Mouse (Mus musculus): ENCODE data around the gene Acbd6.
A peak's percentile ranks its signal among the peaks of the same experiment; 100 is the strongest.

Acbd6 gene

GRCm38 (mm10) chr1:155562206-155562605 lies 4.3 kb downstream of the Acbd6 start:
- no peak for DNase-seq

GRCm38 (mm10) chr1:155564741-155565140 lies 6.8 kb downstream of the Acbd6 start:
- DNase-seq = peak; percentile 26

DNA sequence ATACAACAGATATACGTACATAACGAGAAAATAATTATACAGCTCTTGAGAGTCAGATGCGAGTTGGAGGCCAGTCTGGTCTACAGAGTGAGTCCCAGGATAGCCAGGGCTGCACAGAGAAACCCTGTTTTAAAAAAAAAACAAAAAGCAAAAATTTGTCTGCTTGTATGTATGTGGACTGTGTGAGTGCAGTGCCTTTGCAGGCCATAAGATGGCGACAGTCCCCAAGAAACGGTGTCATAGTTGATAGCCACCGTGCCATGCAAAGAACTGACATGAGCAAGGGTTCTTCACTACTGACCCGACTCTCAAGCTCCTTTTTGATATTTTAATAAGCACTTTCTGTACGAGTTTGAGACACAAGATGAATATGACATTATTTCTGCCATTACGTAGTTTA lies 10.2 kb downstream of the Acbd6 start:
- no peak for DNase-seq

- no peak for DNase-seq
These were observed 11.4 kb downstream of the Acbd6 start for GRCm38 (mm10) chr1:155569340-155569739.

DNA sequence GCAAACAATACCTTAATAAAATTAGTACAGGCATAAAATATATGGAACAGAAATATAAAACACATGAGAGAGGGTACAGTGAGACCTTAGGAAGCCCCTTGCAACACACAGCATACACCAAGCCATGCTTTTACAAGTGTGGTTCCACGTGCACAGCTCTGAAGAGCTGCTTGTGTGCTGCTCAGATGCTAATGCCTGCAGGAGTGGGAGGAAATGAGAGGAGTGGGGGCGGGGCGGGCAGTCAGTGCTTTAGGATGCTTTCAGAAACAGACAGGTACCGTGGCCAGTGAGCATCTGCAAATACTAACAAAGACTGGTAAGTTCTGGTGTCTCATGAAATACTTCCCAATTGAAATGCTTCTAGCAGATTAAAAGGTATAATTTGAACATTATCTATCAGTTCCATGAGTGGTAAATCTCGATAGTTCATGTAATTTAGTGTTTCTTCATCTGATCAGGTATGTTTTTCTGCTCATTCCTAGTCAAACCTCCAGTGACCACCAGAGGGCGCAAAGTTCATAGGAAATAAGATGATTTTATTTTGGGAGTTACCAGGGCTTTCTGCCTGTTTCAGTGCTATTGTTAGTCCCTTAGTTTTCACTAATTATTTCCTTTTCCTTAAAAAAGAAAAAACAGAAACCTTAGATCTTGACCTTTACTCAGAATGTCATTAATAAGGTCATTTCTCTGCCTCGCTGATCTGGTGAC lies 17.2 kb downstream of the Acbd6 start:
- DNase-seq = peak; percentile 84

- peak; percentile 59 for DNase-seq
These were observed 18.5 kb downstream of the Acbd6 start for GRCm38 (mm10) chr1:155576432-155576831.

DNA sequence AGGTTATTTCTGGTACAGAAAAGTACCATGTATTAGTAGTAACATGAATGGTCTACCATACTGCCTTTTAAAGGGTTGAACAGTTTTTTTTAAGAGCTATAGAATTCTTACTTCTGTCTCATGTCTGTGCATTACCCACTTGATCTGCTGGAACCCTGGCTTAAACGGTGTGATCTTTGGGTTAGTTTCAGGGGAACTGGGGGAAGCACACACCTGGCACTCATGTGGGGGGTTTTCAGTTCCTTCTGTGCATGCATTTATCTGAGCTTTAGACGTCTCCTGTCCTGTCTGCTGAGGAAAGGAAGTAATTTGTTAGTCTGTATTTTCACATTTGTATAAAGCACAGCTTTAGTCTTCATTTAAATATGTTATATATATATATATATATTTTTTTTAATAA lies 19.4 kb downstream of the Acbd6 start:
- no peak for DNase-seq

GRCm38 (mm10) chr1:155587961-155588360 lies 30.0 kb downstream of the Acbd6 start:
- DNase-seq = no peak

DNA sequence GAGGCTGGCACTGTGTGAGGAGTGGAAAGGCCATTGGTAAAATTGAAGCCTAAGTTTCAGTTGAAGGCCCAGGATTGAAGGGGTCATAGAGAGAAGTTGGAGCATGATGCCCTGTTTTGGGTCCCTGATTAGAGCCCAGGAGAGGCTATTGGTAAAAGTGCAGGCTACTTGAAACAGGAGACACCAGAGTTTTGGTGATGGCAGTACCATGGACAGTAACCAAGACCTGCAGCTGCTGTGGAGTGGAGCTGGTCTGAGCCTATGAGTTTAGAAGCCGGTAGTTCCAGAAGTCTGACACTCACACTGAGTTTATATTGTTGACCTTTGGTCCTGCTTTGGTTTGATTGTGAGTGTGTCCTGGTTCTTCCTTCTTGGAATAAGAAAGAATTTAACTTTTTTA lies 36.2 kb downstream of the Acbd6 start:
- DNase-seq = no peak

- DNase-seq = no peak
These were observed 38.7 kb downstream of the Acbd6 start for GRCm38 (mm10) chr1:155596576-155596975.

- no peak for DNase-seq
These were observed 46.8 kb downstream of the Acbd6 start for GRCm38 (mm10) chr1:155604706-155605105.

DNA sequence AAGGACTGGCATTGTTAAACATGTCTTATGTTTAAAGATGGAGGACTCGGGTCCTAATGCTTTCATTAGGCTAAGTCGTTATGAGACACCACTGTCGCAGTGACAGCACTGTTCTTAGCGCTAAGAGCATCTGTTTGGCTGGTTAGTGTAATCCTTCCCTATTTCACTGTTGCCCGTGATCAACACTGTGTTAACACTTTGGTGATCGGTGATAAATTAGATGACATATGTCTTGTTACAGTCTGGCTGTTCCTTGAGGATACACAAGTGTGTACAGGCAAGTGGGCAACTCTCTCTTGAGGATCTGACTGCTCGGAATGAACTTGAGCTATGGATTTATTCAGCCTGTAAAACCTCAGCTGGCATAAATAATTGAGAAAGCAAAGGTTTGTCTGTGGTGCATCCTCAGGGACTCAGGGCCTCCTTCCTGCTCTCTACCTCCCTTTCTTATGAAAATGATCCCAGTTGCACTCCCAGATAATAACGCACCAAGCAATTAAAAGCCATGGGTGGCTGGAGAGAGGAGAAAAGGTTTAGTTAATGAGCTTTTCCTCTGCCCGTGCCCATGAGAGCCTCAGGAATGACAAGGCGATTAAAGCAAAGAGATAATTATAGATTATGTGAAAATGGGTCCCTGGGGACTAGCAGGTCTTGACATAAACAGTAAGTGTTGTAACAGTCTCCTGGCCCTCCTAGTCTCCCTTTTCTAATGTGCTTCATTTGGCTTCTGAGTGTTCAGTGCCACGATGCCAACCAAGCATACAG lies 47.7 kb downstream of the Acbd6 start:
- DNase-seq = no peak

DNA sequence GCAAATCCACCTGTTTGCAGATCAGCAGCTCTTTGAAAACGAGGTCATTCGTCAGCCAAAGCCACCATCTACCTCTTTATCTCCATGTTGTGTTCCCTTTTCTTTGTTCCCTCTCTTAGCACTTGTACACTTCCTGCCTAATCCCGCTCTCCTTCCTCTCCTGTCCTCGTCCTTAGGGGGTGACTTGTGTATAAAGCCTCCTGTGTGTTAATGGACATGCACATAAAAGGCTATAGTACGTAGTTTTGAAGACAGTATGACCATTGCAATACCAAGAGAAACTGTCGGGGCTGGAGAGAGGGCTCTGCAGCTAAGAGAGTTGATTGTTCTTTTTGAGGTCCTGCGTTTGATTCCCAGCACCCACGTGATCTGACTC lies 48.2 kb downstream of the Acbd6 start:
- no peak for DNase-seq

- DNase-seq = no peak
These were observed 50.6 kb downstream of the Acbd6 start for GRCm38 (mm10) chr1:155608524-155608923.

GRCm38 (mm10) chr1:155614426-155614825 lies 56.5 kb downstream of the Acbd6 start:
- no peak for DNase-seq

DNA sequence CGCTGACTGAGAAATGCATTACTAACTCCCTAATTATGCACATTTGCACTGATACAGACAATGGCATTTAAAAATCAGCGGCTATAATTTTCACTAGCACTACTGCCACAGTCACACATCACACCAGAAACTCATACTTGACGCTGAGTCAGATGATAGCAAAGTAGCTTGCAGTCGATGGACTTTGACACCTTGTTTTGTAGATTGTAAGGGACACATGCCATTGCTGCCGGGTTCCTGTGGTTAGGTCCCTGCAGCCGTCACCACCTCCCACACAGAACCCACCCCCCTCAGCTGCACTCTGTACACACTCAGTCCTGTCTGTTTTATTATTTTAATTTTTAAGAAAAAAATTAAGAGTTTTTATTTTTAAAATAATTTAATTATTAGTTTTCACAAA lies 63.2 kb downstream of the Acbd6 start:
- DNase-seq = no peak

DNA sequence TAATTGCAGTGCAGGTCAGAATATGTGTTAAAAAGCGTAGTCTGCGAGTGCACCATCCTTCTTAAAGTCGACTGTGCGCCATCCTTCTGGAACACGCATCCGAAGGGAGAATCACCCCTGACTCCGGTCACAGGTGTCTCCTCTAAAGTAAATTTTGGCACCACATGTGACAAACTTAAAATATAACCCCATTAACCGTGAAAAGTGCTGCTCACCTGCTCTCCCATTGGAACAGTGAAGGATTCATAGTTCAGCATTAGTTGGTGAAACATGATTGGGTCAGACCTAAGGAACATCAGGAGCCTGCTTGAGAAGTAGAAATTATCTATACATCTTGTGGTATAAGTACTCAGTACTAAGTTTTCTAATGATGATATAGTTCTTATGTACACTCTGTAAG lies 65.3 kb downstream of the Acbd6 start:
- no peak for DNase-seq

DNA sequence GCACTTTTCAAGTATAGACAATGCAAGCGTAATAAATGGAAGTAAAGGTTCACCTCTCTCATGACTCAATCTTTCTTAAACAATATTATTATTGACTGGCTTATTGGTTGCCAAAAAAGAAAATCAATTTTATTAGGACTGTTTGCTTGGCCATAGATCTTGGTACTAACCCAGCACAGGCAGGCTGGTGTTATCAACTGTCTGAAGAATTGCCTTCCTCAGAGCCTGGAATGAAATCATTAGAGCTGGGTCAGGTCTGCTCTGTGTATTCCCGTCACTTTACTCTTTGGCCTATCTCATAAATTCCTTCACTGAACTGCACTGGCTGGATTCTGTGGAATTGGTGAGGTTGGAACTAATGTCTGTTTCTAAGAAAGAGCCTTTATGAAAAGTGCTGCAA lies 69.8 kb downstream of the Acbd6 start:
- no peak for DNase-seq

GRCm38 (mm10) chr1:155636648-155637047 lies 78.7 kb downstream of the Acbd6 start:
- DNase-seq = no peak

DNA sequence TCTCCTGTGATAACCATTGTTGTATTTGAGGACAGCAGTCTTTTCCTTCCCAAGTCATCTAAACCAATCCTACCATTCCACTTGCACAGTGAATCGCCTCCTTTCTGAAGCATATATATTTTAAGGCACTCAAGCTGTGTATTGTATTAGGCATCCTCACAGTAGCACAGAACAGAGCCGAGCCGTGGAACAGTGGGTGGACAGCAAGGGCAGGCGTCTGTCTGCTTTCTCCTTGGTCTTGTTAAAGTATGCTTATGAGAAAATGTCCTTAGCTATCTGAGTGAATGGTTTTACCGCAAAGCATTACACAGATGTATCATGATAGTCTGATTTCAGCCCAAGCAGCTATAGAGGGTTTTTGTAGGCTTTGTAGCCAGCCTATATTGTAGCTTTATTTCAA lies 87.9 kb downstream of the Acbd6 start:
- DNase-seq = no peak

DNA sequence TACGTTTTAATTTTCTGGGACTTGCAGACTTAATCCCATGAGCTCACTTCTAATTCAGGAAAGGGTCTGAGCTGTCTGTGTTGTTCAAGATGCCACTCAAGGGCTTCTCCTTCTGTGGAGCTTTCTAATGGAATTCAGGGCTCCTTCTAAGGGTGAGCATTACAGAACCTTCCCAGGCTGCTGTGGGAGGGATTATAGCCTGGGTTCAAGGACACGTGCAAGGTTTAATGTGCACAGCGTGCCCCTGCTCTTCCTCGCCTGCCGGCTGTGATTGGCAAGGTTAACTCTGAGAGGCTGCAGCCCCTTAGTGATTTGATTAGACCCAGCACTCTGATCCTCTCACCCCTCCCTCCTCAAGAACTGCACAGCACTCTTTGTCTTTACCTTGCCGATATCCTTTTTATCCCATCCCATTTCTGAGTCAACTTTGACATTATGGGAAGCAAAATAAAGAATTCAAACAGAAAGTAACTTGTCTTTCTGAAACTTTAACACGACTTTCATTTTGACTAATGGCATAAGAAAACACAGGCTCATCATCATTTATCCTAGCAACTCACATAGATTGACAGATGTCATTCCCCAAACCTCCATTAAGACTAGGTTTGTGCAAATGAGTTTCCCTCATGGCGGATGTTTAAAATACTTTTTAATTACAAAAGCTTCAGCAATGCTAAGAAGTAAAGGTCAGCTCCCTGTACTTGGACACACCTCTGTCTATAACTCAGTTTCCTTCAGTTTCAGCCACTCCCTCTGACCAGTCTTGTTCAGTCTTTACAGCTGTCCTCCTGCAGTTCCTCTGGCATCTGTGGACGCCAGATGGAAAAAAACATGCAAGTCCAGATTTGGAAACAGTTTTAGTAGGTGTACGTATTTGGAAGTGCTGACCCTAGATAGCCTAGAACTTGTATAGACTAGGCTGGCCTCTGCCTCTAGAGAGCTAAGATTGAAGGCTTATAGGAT lies 88.7 kb downstream of the Acbd6 start:
- DNase-seq = no peak

GRCm38 (mm10) chr1:155650121-155650846 lies 92.4 kb downstream of the Acbd6 start:
- DNase-seq = peak; percentile 33

- DNase-seq = no peak
These were observed 97.0 kb downstream of the Acbd6 start for GRCm38 (mm10) chr1:155654961-155655360.
